Comparison of ENCODE assay signal across 8 mouse cellular contexts in genomic region chr19:43615571-43616414, GRCm38 (mm10). TPM values are rescaled to one million over a fixed set of nuclear protein-coding genes. Genes with fewer than 3 reads are reported as not detected.
DNase-seq lines count a peak whose midpoint lies in the region; ATAC-seq and TF ChIP-seq lines count a peak whose summit lies in the region.

No protein-coding gene starts in this region.

- no peak overlapping the region for H3K9ac ChIP-seq in heart, postnatal 0 days (replicated peaks; ENCODE audit: low read depth, low read length)

- no peak for ATAC-seq in heart, postnatal 0 days (ENCODE audit: insufficient read depth, low read depth)

- no peaks in the 10 kb centered on the region for H3K9me3 ChIP-seq in heart, postnatal 0 days (replicated peaks; ENCODE audit: control insufficient read depth, low read length)
- H3K9me3 ChIP-seq in midbrain, embryonic 10.5 days (replicated peaks) = no peaks in the 10 kb centered on the region

- TF ChIP-seq CTCF in heart, postnatal 0 days (IDR thresholded peaks at IDR 0.05; ENCODE audit: low read depth) = no peak

- no peaks in the 10 kb centered on the region for H3K36me3 ChIP-seq in heart, postnatal 0 days (replicated peaks; ENCODE audit: control insufficient read depth, insufficient read depth, low read length)
- no peaks in the 10 kb centered on the region for H3K36me3 ChIP-seq in midbrain, embryonic 10.5 days

- 3% methylated on average over 34 of the region's 34 CpGs for WGBS in heart, postnatal 0 days
- under 1% methylated on average over 34 of the region's 34 CpGs for WGBS in midbrain, embryonic 10.5 days

- peaks cover 99% of the 10 kb centered on the region for H3K27me3 ChIP-seq in heart, postnatal 0 days (ENCODE audit: control insufficient read depth, insufficient read depth, low read length)
- H3K27me3 ChIP-seq in midbrain, embryonic 10.5 days (ENCODE audit: low read depth, poor library complexity, severe bottlenecking) = peaks cover 100% of the 10 kb centered on the region

- no peak for TF ChIP-seq EP300 in heart, postnatal 0 days (IDR thresholded peaks at IDR 0.05; ENCODE audit: low read depth)

- DNase-seq in embryo, embryonic 10 days (ENCODE audit: low spot score) = peak; percentile 24
- no peak for DNase-seq in embryo, embryonic 9.5 days (ENCODE audit: extremely low spot score)
- DNase-seq in ES-CJ7 (ENCODE audit: low read depth, low spot score) = peak; percentile 57
- no peak for DNase-seq in heart, postnatal 0 days (ENCODE audit: low spot score)
- DNase-seq in midbrain, embryonic 10.5 days (ENCODE audit: low spot score) = no peak
- no peak for DNase-seq in adrenal gland, postnatal 10 days
- no peak for DNase-seq in urinary bladder, postnatal 10 days (ENCODE audit: low spot score)
- DNase-seq in left cerebral cortex, adult 18-20 months (ENCODE audit: low spot score in 2 of 2) = no peak

- peaks cover 4% of the 10 kb centered on the region; the same call in 1 of the 2 replicates for H3K4me1 ChIP-seq in heart, postnatal 0 days (ENCODE audit: control insufficient read depth, insufficient read depth)
- peaks cover 61% of the 10 kb centered on the region for H3K4me1 ChIP-seq in midbrain, embryonic 10.5 days

- no peak overlapping the region for H3K27ac ChIP-seq in heart, postnatal 0 days (ENCODE audit: low read depth)
- peak overlapping the region; percentile 78 for H3K27ac ChIP-seq in midbrain, embryonic 10.5 days (replicated peaks)

- peak overlapping the region; percentile 55 for H3K4me2 ChIP-seq in heart, postnatal 0 days (ENCODE audit: low read depth, low read length)

- H3K4me3 ChIP-seq in heart, postnatal 0 days (ENCODE audit: low read depth, low read length) = peak overlapping the region; percentile 37
- peak overlapping the region; percentile 52 for H3K4me3 ChIP-seq in midbrain, embryonic 10.5 days

RNA-seq across cellular contexts. Expression of gene Nkx2-3, which starts 3.7 kb away (rescaled TPM):
- 0.15 TPM in 1 of 2 replicates, not detected in the other for total RNA-seq in heart, postnatal 0 days (2014; rRNA removed; ENCODE audit: low replicate concordance)
- polyA plus RNA-seq in heart, postnatal 0 days (2015; fragmentation: Nextera tagmentation; extraction: Ambion mirVana) = not detected in 2 replicates
- 0.21 and 0.42 TPM in 2 replicates for polyA plus RNA-seq in midbrain, embryonic 10.5 days (2016; fragmentation: Nextera tagmentation; extraction: Ambion mirVana)
- total RNA-seq in adrenal gland, postnatal 10 days (2021) = under 1 TPM in 1 of 2 experiments, not detected in 1; 0.12 TPM
- not detected for total RNA-seq in left cerebral cortex, adult 18-20 months (2021)

RNA-seq across cellular contexts. Expression of gene Slc25a28, which starts 58.9 kb away (rescaled TPM):
- total RNA-seq in heart, postnatal 0 days (2014; rRNA removed; ENCODE audit: low replicate concordance) = 19.8 and 26.7 TPM in 2 replicates
- polyA plus RNA-seq in heart, postnatal 0 days (2015; fragmentation: Nextera tagmentation; extraction: Ambion mirVana) = 8.6 and 8.9 TPM in 2 replicates
- 10.3 and 11.5 TPM in 2 replicates for polyA plus RNA-seq in midbrain, embryonic 10.5 days (2016; fragmentation: Nextera tagmentation; extraction: Ambion mirVana)
- total RNA-seq in adrenal gland, postnatal 10 days (2021) = 10 to 100 TPM; 54.9 to 59.2 TPM
- 10 to 100 TPM; 46.6 to 52.1 TPM for total RNA-seq in left cerebral cortex, adult 18-20 months (2021)

Comparison
In these comparisons a context has a peak if more than half of its experiments do, and no peak if none do; other contexts are left out.
1. DNase-seq: peak in embryo, embryonic 10 days (single experiment) and ES-CJ7 (single experiment); none in embryo, embryonic 9.5 days (single experiment), heart, postnatal 0 days (single experiment), midbrain, embryonic 10.5 days (single experiment), adrenal gland, postnatal 10 days (single experiment), urinary bladder, postnatal 10 days (single experiment) and left cerebral cortex, adult 18-20 months (0 of 2).